Mouse (Mus musculus) ES-Bruce4 (cell line): ENCODE measurements at regions not wholly inside any gene's neighbourhood (a gene's known extent, or its start where the extent isn't known, plus 50 kb on each side); places are given as distances from the start of the nearest gene placed in this dataset.

ENCODE experiments used
- H3K27ac ChIP-seq: 2 replicates; pipeline ENCODE4 v1.5.1; 2012; ENCODE audit warnings: low read length, inconsistent platforms; ENCODE audit not compliant: insufficient read depth
- H3K27me3 ChIP-seq: 2 replicates; pipeline ENCODE4 v1.6.1; 2012; ENCODE audit warnings: mild to moderate bottlenecking, low read length, inconsistent platforms; ENCODE audit not compliant: control insufficient read depth, poor library complexity, insufficient read depth, severe bottlenecking
- H3K36me3 ChIP-seq: 2 replicates; pipeline ENCODE4 v1.6.1; 2012; ENCODE audit warnings: inconsistent platforms, mild to moderate bottlenecking, low read length, moderate library complexity; ENCODE audit not compliant: control insufficient read depth, poor library complexity, insufficient read depth, severe bottlenecking
- H3K4me1 ChIP-seq: one replicate; pipeline ENCODE4 v1.8.1; 2011; ENCODE audit warnings: low read length; ENCODE audit not compliant: control insufficient read depth, insufficient read depth
- H3K4me3 ChIP-seq: 2 replicates; pipeline ENCODE4 v1.5.1; 2011; ENCODE audit warnings: low read depth, mild to moderate bottlenecking, low read length
- H3K9ac ChIP-seq: 2 replicates; pipeline ENCODE4 v1.6.1; 2012; ENCODE audit warnings: low read depth, mild to moderate bottlenecking, inconsistent platforms; ENCODE audit not compliant: poor library complexity, severe bottlenecking
- H3K9me3 ChIP-seq: replicated peaks from 2 replicates; pipeline ENCODE4 v1.6.1; 2012; ENCODE audit warnings: mild to moderate bottlenecking, low read length, inconsistent platforms; ENCODE audit not compliant: control insufficient read depth, poor library complexity, insufficient read depth, severe bottlenecking
- CTCF ChIP-seq: IDR thresholded peaks from one replicate; pipeline ENCODE4 v1.8.1; 2011; ENCODE audit warnings: low read depth, low read length
- EP300 ChIP-seq: IDR thresholded peaks from 2 replicates; pipeline ENCODE4 v1.6.1; 2011; ENCODE audit warnings: low read depth, low read length; ENCODE audit not compliant: insufficient read depth
- POLR2A ChIP-seq: IDR thresholded peaks from one replicate; pipeline ENCODE4 v1.8.1; 2011; ENCODE audit warnings: low read length; ENCODE audit not compliant: insufficient read depth

DNA sequence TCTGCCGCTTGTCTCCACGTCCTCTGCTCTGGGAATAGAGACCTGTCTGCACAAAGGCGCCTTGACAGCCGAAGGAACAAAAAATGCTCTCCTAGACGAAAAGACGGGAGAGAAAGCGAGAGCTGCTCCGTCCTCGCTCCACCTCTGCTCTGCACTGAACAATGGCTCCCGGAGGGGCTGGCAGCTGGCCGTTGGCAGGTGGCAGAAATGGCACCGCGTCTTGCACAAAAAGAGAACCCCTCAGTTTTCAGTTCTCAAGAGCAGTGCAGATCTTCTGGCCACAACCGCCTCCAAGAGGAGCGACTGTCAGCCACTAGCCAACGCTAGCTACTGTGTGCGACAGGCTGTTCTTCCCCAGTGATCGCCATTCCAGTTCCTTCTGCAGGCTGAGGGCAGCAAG lies 385.0 kb upstream of the Rora start:
- no peaks in the 10 kb centered on the region for H3K27me3 ChIP-seq
- no peak overlapping the region for H3K27ac ChIP-seq

DNA sequence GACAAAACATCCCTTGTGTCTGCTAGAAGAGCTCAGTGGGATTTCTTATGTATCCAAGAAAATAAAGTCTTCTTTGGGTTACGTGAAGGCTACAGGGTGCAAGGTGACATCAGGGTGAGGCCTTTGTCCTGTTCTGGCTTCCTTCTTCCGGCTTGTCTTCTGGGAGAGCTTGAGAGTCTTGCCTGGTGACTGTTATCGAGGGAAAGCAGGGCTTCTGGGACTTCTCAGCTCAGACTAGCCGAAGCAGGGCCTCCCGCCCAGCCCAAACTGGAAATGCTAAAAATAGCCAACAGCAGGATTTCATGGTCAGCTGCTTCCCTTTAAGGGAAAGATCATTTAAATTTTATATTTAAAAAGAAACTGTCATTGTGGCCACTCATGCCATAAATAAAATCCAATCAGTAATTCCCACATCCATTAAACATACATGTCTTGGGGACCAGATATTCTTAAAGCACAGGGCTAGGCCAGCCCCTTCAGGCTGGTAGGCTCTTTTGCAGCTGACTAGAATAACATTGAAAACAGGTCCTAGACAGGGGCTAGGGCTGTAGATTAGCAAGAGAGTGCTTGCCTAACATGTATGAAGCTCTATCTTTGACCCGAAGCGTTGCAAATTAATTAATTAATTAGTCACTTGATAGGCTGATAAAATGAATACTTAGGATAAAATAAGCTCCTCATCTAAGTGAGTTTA lies 351.2 kb upstream of the Rora start:
- TF ChIP-seq CTCF, result no peak
- TF ChIP-seq POLR2A, result no peak
- TF ChIP-seq EP300, result no peak
- no peaks in the 10 kb centered on the region for H3K9me3 ChIP-seq
- H3K27me3 ChIP-seq, result no peaks in the 10 kb centered on the region
- no peak overlapping the region for H3K9ac ChIP-seq
- no peaks in the 10 kb centered on the region for H3K36me3 ChIP-seq
- H3K4me1 ChIP-seq, result no peaks in the 10 kb centered on the region
- H3K27ac ChIP-seq, result no peak overlapping the region
- no peak overlapping the region for H3K4me3 ChIP-seq

More for the DNA sequence above, 385.0 kb upstream of the Rora start:
- H3K9me3 ChIP-seq, result no peaks in the 10 kb centered on the region
- H3K36me3 ChIP-seq, result no peaks in the 10 kb centered on the region
- H3K4me3 ChIP-seq, result no peak overlapping the region
- H3K9ac ChIP-seq, result no peak overlapping the region
- TF ChIP-seq EP300, result no peak
- no peak for TF ChIP-seq CTCF
- TF ChIP-seq POLR2A, result no peak
- H3K4me1 ChIP-seq, result no peaks in the 10 kb centered on the region

DNA sequence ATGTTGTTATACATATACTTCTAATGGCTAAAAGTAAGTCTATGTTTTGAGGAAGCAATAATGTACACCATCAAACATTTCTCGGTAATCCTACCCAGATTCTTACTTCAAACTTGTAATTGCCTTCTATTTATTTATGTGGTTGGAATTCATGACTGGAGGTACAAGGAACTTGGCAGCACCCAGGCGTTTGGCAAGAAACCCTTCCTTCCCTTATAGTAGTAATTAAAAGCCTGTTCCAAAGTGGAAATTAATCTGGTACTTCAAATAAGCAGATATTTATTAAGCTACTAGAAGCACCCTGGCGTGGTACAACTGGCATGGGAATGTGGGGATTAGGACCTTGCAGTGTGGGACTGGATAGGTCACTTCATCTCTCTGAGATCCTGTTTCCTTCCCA lies 322.9 kb upstream of the Rora start:
- no peaks in the 10 kb centered on the region for H3K36me3 ChIP-seq
- no peak overlapping the region for H3K27ac ChIP-seq
- no peak for TF ChIP-seq CTCF
- no peak for TF ChIP-seq POLR2A
- no peak for TF ChIP-seq EP300
- H3K27me3 ChIP-seq, result no peaks in the 10 kb centered on the region; the same call in 1 of the 2 replicates
- no peaks in the 10 kb centered on the region for H3K9me3 ChIP-seq
- no peak overlapping the region for H3K9ac ChIP-seq
- no peaks in the 10 kb centered on the region for H3K4me1 ChIP-seq
- H3K4me3 ChIP-seq, result no peak overlapping the region

DNA sequence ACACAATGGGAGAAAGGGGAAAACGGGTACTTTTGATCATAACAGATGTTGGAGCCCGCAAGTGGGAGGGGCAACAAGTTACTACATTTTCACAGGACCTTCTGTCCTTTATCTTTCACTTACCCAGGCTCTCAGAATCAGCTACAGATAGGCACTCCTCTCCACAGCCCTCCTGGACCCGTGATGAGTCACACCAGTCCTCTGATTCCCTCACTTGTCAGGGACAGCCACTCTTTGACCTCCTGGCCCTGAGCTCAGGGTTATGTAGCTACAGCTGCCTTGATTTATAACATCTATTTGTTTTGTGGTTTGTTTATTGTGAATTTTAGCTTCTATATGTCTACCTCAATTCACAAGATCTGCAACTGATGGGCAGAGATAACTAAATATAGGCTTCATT lies 312.7 kb upstream of the Rora start:
- H3K9ac ChIP-seq, result no peak overlapping the region
- no peaks in the 10 kb centered on the region for H3K36me3 ChIP-seq
- H3K4me3 ChIP-seq, result no peak overlapping the region
- H3K4me1 ChIP-seq, result no peaks in the 10 kb centered on the region
- H3K27me3 ChIP-seq, result peaks cover 1% of the 10 kb centered on the region; the same call in 1 of the 2 replicates
- TF ChIP-seq CTCF (no peak), EP300 (no peak), POLR2A (no peak)
- H3K9me3 ChIP-seq, result no peaks in the 10 kb centered on the region
- no peak overlapping the region for H3K27ac ChIP-seq

DNA sequence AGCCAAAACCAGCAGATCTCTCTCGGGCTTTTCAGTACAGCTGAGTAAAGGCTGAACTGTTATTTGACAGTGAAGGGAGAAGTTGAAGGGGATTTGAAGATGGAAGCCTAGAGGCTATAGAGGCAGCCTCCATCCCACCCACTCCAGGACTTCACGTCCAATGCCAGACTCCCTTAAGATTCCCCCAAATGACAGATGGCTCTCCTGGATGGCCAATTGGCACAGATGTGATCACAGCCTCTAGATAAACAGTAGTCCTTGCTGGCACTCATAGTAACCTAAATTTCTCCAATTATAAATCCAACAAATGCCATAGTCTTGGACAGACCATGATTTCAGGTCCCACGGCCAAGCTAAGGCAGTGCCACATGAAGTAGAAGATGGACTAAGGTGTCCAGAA lies 312.1 kb upstream of the Rora start:
- Histone ChIP-seq H3K4me1 (no peaks in the 10 kb centered on the region), H3K9ac (no peak overlapping the region), H3K4me3 (no peak overlapping the region), H3K27ac (no peak overlapping the region), H3K27me3 (peaks cover 1% of the 10 kb centered on the region; the same call in 1 of the 2 replicates), H3K36me3 (no peaks in the 10 kb centered on the region), H3K9me3 (no peaks in the 10 kb centered on the region)
- TF ChIP-seq CTCF, result no peak
- no peak for TF ChIP-seq EP300
- TF ChIP-seq POLR2A, result no peak

DNA sequence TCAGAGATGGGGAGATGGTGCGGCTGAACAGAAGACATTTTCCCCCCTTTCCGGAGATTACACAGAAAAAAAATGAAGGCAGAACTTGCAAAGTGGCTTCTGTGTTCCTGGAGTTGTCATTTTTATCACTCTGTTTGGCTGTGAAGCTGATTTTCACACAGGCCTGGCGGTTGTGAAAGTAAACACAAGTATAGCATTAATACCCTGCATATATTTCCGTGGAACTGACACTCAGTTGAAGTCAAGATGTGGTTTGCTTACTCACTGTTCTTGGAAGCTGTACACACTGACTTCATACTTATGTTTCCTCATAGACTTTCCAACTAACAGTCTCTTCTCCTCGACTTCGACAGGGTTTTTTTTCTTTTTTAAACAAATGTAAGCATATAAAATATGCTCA lies 306.2 kb upstream of the Rora start:
- no peak overlapping the region for H3K9ac ChIP-seq
- TF ChIP-seq CTCF, result no peak
- no peak for TF ChIP-seq EP300
- no peak for TF ChIP-seq POLR2A
- H3K4me1 ChIP-seq, result no peaks in the 10 kb centered on the region
- H3K36me3 ChIP-seq, result no peaks in the 10 kb centered on the region
- H3K4me3 ChIP-seq, result no peak overlapping the region
- H3K9me3 ChIP-seq, result no peaks in the 10 kb centered on the region
- no peaks in the 10 kb centered on the region for H3K27me3 ChIP-seq
- H3K27ac ChIP-seq, result no peak overlapping the region
